Mouse (Mus musculus): ENCODE results near the gene Ncf2. TPM values are rescaled to one million over a fixed set of nuclear protein-coding genes. Genes with fewer than 3 reads are reported as not detected.

Ncf2 gene
- polyA plus RNA-seq, 1 experiment = 14.4 TPM

- Histone ChIP-seq H3K4me3 (replicated peaks; ENCODE audit: extremely low read depth, low read depth, low read length) (no peak overlapping the region), H3K4me1 (ENCODE audit: control insufficient read depth, insufficient read depth, low read length) (no peaks in the 10 kb centered on the region; the same call in 1 of the 2 replicates)
- DNase-seq = no peak
- TF ChIP-seq POLR2A (IDR thresholded peaks at IDR 0.05; ENCODE audit: borderline replicate concordance, extremely low read depth, low read depth, low read length) (no peak), CTCF (IDR thresholded peaks at IDR 0.05; ENCODE audit: insufficient read depth, low read length) (no peak)
- 72% methylated on average over 6 of the region's 6 CpGs for WGBS
Observed at GRCm38 (mm10) chr1:152793495-152794130, 6.4 kb upstream of the Ncf2 start.

GRCm38 (mm10) chr1:152795688-152796255 lies 4.2 kb upstream of the Ncf2 start:
- no peaks in the 10 kb centered on the region; the same call in 1 of the 2 replicates for H3K4me1 ChIP-seq (ENCODE audit: control insufficient read depth, insufficient read depth, low read length)
- no peak for DNase-seq
- TF ChIP-seq CTCF (IDR thresholded peaks at IDR 0.05; ENCODE audit: insufficient read depth, low read length) = no peak
- no peak for TF ChIP-seq POLR2A (IDR thresholded peaks at IDR 0.05; ENCODE audit: borderline replicate concordance, extremely low read depth, low read depth, low read length)
- 64% methylated on average over 8 of the region's 8 CpGs for WGBS
- H3K4me3 ChIP-seq (replicated peaks; ENCODE audit: extremely low read depth, low read depth, low read length) = no peak overlapping the region

GRCm38 (mm10) chr1:152796683-152797263 lies 3.2 kb upstream of the Ncf2 start:
- DNase-seq = no peak
- H3K4me3 ChIP-seq (replicated peaks; ENCODE audit: extremely low read depth, low read depth, low read length) = no peak overlapping the region
- WGBS = 74% methylated on average over 8 of the region's 8 CpGs
- H3K4me1 ChIP-seq (ENCODE audit: control insufficient read depth, insufficient read depth, low read length) = no peaks in the 10 kb centered on the region
- TF ChIP-seq CTCF (IDR thresholded peaks at IDR 0.05; ENCODE audit: insufficient read depth, low read length) (no peak), POLR2A (IDR thresholded peaks at IDR 0.05; ENCODE audit: borderline replicate concordance, extremely low read depth, low read depth, low read length) (no peak)

- H3K4me1 ChIP-seq (ENCODE audit: control insufficient read depth, insufficient read depth, low read length) = no peaks in the 10 kb centered on the region
- DNase-seq = no peak
- TF ChIP-seq POLR2A (IDR thresholded peaks at IDR 0.05; ENCODE audit: borderline replicate concordance, extremely low read depth, low read depth, low read length) (no peak), CTCF (IDR thresholded peaks at IDR 0.05; ENCODE audit: insufficient read depth, low read length) (no peak)
- 34% methylated on average over 9 of the region's 9 CpGs for WGBS
- H3K4me3 ChIP-seq (replicated peaks; ENCODE audit: extremely low read depth, low read depth, low read length) = no peak overlapping the region
Observed at GRCm38 (mm10) chr1:152798125-152798524, 1.9 kb upstream of the Ncf2 start.

- no peak for DNase-seq
- 85% methylated on average over 13 of the region's 13 CpGs for WGBS
- TF ChIP-seq POLR2A (IDR thresholded peaks at IDR 0.05; ENCODE audit: borderline replicate concordance, extremely low read depth, low read depth, low read length) (no peak), CTCF (IDR thresholded peaks at IDR 0.05; ENCODE audit: insufficient read depth, low read length) (no peak)
- no peaks in the 10 kb centered on the region for H3K4me1 ChIP-seq (ENCODE audit: control insufficient read depth, insufficient read depth, low read length)
- no peak overlapping the region for H3K4me3 ChIP-seq (replicated peaks; ENCODE audit: extremely low read depth, low read depth, low read length)
Observed at GRCm38 (mm10) chr1:152800633-152801176, 711 bp downstream of the Ncf2 start.

GRCm38 (mm10) chr1:152804907-152805306 lies 4.9 kb downstream of the Ncf2 start:
- no peaks in the 10 kb centered on the region for H3K4me1 ChIP-seq (ENCODE audit: control insufficient read depth, insufficient read depth, low read length)
- H3K4me3 ChIP-seq (replicated peaks; ENCODE audit: extremely low read depth, low read depth, low read length) = no peak overlapping the region
- DNase-seq = no peak
- TF ChIP-seq POLR2A (IDR thresholded peaks at IDR 0.05; ENCODE audit: borderline replicate concordance, extremely low read depth, low read depth, low read length) (no peak), CTCF (IDR thresholded peaks at IDR 0.05; ENCODE audit: insufficient read depth, low read length) (no peak)
- WGBS = 76% methylated on average over 6 of the region's 6 CpGs

GRCm38 (mm10) chr1:152807619-152808391 lies 7.8 kb downstream of the Ncf2 start:
- H3K4me1 ChIP-seq (ENCODE audit: control insufficient read depth, insufficient read depth, low read length) = no peaks in the 10 kb centered on the region
- 66% methylated on average over 18 of the region's 18 CpGs for WGBS
- no peak for DNase-seq
- TF ChIP-seq CTCF (IDR thresholded peaks at IDR 0.05; ENCODE audit: insufficient read depth, low read length) = no peak
- TF ChIP-seq POLR2A (IDR thresholded peaks at IDR 0.05; ENCODE audit: borderline replicate concordance, extremely low read depth, low read depth, low read length) = peak; percentile 35; the same call in 1 of the 2 replicates
- H3K4me3 ChIP-seq (replicated peaks; ENCODE audit: extremely low read depth, low read depth, low read length) = no peak overlapping the region

GRCm38 (mm10) chr1:152808392-152808680 lies 8.3 kb downstream of the Ncf2 start:
- no peak for DNase-seq
- no peaks in the 10 kb centered on the region for H3K4me1 ChIP-seq (ENCODE audit: control insufficient read depth, insufficient read depth, low read length)
- H3K4me3 ChIP-seq (replicated peaks; ENCODE audit: extremely low read depth, low read depth, low read length) = no peak overlapping the region
- WGBS = 83% methylated on average over 2 of the region's 2 CpGs
- TF ChIP-seq CTCF (IDR thresholded peaks at IDR 0.05; ENCODE audit: insufficient read depth, low read length) (no peak), POLR2A (IDR thresholded peaks at IDR 0.05; ENCODE audit: borderline replicate concordance, extremely low read depth, low read depth, low read length) (no peak)

- DNase-seq = no peak
- WGBS = 32% methylated on average over 8 of the region's 8 CpGs
- H3K4me3 ChIP-seq (replicated peaks; ENCODE audit: extremely low read depth, low read depth, low read length) = no peak overlapping the region
Observed at GRCm38 (mm10) chr1:152809541-152810252, 9.7 kb downstream of the Ncf2 start.

More at GRCm38 (mm10) chr1:152809541-152810252, 9.7 kb downstream of the Ncf2 start:
- no peak for TF ChIP-seq CTCF (IDR thresholded peaks at IDR 0.05; ENCODE audit: insufficient read depth, low read length)
- no peak for TF ChIP-seq POLR2A (IDR thresholded peaks at IDR 0.05; ENCODE audit: borderline replicate concordance, extremely low read depth, low read depth, low read length)
- H3K4me1 ChIP-seq (ENCODE audit: control insufficient read depth, insufficient read depth, low read length) = no peaks in the 10 kb centered on the region

Measured in lung, adult 2 months (tissue).